Mouse (Mus musculus) CH12.LX (cell line): ENCODE data around the gene Ndufa7. TPM values are rescaled to one million over a fixed set of nuclear protein-coding genes. Genes with fewer than 3 reads are reported as not detected.

ENCODE experiments used
- DNase-seq: peaks from one replicate; pipeline ENCODE4 v3.0.0-alpha.2; 2013; ENCODE audit errors: extremely low read depth
- H3K27ac ChIP-seq: 2 replicates; pipeline ENCODE4 v1.5.1; 2012; ENCODE audit warnings: low read depth, mild to moderate bottlenecking, control low read depth, moderate library complexity; ENCODE audit not compliant: insufficient read depth
- H3K27me3 ChIP-seq: replicated peaks from 2 replicates; pipeline ENCODE3; 2012; ENCODE audit warnings: inconsistent platforms
- H3K36me3 ChIP-seq, 2 experiments: replicated peaks in 1 of 2; 2 replicates each; pipeline versions ENCODE3 to v1.6.1; 2012; ENCODE audit warnings: inconsistent platforms in 1 of 2, low read length in 1 of 2, mild to moderate bottlenecking in 1 of 2, mixed read lengths in 1 of 2, moderate library complexity in 1 of 2; ENCODE audit not compliant: control insufficient read depth in 1 of 2, insufficient read depth in 1 of 2
- H3K4me1 ChIP-seq, 2 experiments: 2 replicates each; pipeline ENCODE4 v1.6.1; 2012; ENCODE audit warnings: inconsistent platforms in 1 of 2, moderate library complexity in 1 of 2; ENCODE audit not compliant: insufficient read depth in 2 of 2, control insufficient read depth in 1 of 2
- H3K4me2 ChIP-seq: 2 replicates; pipeline ENCODE4 v1.6.1; 2012; ENCODE audit warnings: low read depth, mild to moderate bottlenecking, control low read depth; ENCODE audit not compliant: poor library complexity, insufficient read depth, severe bottlenecking
- H3K4me3 ChIP-seq, 3 experiments: fragments of 150-350 bp in 1 of 3; sonication (generic) in 1 of 3; replicated peaks in 1 of 3; 2 replicates each; pipeline versions ENCODE3 to v1.5.1; 2011 to 2012; ENCODE audit warnings: low read depth in 2 of 3, low read length in 2 of 3, mild to moderate bottlenecking in 2 of 3, moderate library complexity in 2 of 3, control low read depth in 1 of 3, improper control_type of control experiment in 1 of 3, inconsistent platforms in 1 of 3, mixed read lengths in 1 of 3; ENCODE audit not compliant: poor library complexity in 1 of 3
- H3K79me2 ChIP-seq: replicated peaks from 2 replicates; pipeline ENCODE4 v1.6.1; 2012; ENCODE audit warnings: mild to moderate bottlenecking, moderate library complexity; ENCODE audit not compliant: control insufficient read depth, poor library complexity, insufficient read depth, severe bottlenecking; ENCODE audit errors: extremely low read depth
- H3K9ac ChIP-seq: 2 replicates; pipeline ENCODE4 v1.6.1; 2012; ENCODE audit warnings: low read depth, mild to moderate bottlenecking, control low read depth, moderate library complexity; ENCODE audit not compliant: insufficient read depth
- H3K9me3 ChIP-seq: replicated peaks from 2 replicates; pipeline ENCODE3; 2012; ENCODE audit warnings: low read length, inconsistent platforms, mixed read lengths
- BHLHE40 ChIP-seq: IDR thresholded peaks from 2 replicates; pipeline ENCODE4 v1.6.1; 2011; ENCODE audit warnings: mild to moderate bottlenecking, low read depth, low read length, improper control_type of control experiment
- CHD1 ChIP-seq: IDR thresholded peaks from 2 replicates; pipeline ENCODE4 v1.6.1; 2012; ENCODE audit warnings: low read depth, low read length, improper control_type of control experiment, inconsistent platforms
- CHD2 ChIP-seq: IDR thresholded peaks from 2 replicates; pipeline ENCODE4 v1.6.1; 2011; ENCODE audit warnings: low read length, improper control_type of control experiment
- CTCF ChIP-seq, 2 experiments: IDR thresholded peaks in 1 of 2; conservative IDR thresholded peaks in 1 of 2; 2 replicates each; pipeline ENCODE4 v1.5.1; 2011 to 2012; ENCODE audit warnings: low read depth in 2 of 2, low read length in 2 of 2, improper control_type of control experiment in 1 of 2, inconsistent platforms in 1 of 2, mild to moderate bottlenecking in 1 of 2, moderate library complexity in 1 of 2
- E2F4 ChIP-seq: IDR thresholded peaks from 2 replicates; pipeline ENCODE4 v1.6.1; 2011; ENCODE audit warnings: low read depth, low read length, improper control_type of control experiment; ENCODE audit not compliant: insufficient replicate concordance
- ELF1 ChIP-seq: IDR thresholded peaks from 2 replicates; pipeline ENCODE4 v1.6.1; 2014; ENCODE audit warnings: low read depth, mild to moderate bottlenecking, inconsistent platforms, low read length, improper control_type of control experiment
- JUN ChIP-seq: IDR thresholded peaks from 2 replicates; pipeline ENCODE4 v1.6.1; 2011; ENCODE audit warnings: low read depth, mild to moderate bottlenecking, low read length, improper control_type of control experiment, moderate library complexity; ENCODE audit not compliant: insufficient read depth
- JUND ChIP-seq: conservative IDR thresholded peaks from 2 replicates; pipeline ENCODE4 v1.6.1; 2011; ENCODE audit warnings: low read depth, low read length, improper control_type of control experiment
- KAT2A ChIP-seq: IDR thresholded peaks from 2 replicates; pipeline ENCODE4 v1.6.1; 2012; ENCODE audit warnings: low read length, improper control_type of control experiment, inconsistent platforms; ENCODE audit not compliant: insufficient replicate concordance
- MAFK ChIP-seq: IDR thresholded peaks from 2 replicates; pipeline ENCODE4 v1.6.1; 2011; ENCODE audit warnings: low read length, improper control_type of control experiment; ENCODE audit not compliant: insufficient replicate concordance
- MAX ChIP-seq: IDR thresholded peaks from 2 replicates; pipeline ENCODE4 v1.6.1; 2011; ENCODE audit warnings: low read length, improper control_type of control experiment
- MAZ ChIP-seq: IDR thresholded peaks from 2 replicates; pipeline ENCODE4 v1.6.1; 2012; ENCODE audit warnings: low read depth, mild to moderate bottlenecking, inconsistent platforms, low read length, improper control_type of control experiment, moderate library complexity
- MEF2A ChIP-seq: IDR thresholded peaks from 2 replicates; pipeline ENCODE4 v1.6.1; 2014; ENCODE audit warnings: low read depth, mild to moderate bottlenecking, inconsistent platforms, low read length, improper control_type of control experiment, borderline replicate concordance
- MXI1 ChIP-seq: IDR thresholded peaks from 2 replicates; pipeline ENCODE4 v1.6.1; 2011; ENCODE audit warnings: mild to moderate bottlenecking, low read depth, low read length, improper control_type of control experiment
- NELFE ChIP-seq: IDR thresholded peaks from 2 replicates; pipeline ENCODE4 v1.6.1; 2011; ENCODE audit warnings: low read depth, low read length, improper control_type of control experiment
- PAX5 ChIP-seq: IDR thresholded peaks from 2 replicates; pipeline ENCODE4 v1.6.1; 2012; ENCODE audit warnings: low read length, inconsistent platforms, mixed read lengths
- POLR2A ChIP-seq: IDR thresholded peaks from 2 replicates; pipeline ENCODE4 v1.6.1; 2011; ENCODE audit warnings: low read depth, mild to moderate bottlenecking, improper control_type of control experiment, low read length
- POLR2AphosphoS2 ChIP-seq: IDR thresholded peaks from 2 replicates; pipeline ENCODE4 v1.6.1; 2011; ENCODE audit warnings: low read depth, low read length, improper control_type of control experiment
- RAD21 ChIP-seq: IDR thresholded peaks from 2 replicates; pipeline ENCODE4 v1.6.1; 2011; ENCODE audit warnings: low read depth, mild to moderate bottlenecking, low read length, improper control_type of control experiment, moderate library complexity
- SIN3A ChIP-seq: IDR thresholded peaks from 2 replicates; pipeline ENCODE4 v1.6.1; 2012; ENCODE audit warnings: low read length, improper control_type of control experiment, inconsistent platforms
- SMC3 ChIP-seq: IDR thresholded peaks from 2 replicates; pipeline ENCODE4 v1.6.1; 2011; ENCODE audit warnings: low read depth, low read length, improper control_type of control experiment
- TBP ChIP-seq: conservative IDR thresholded peaks from 2 replicates; pipeline ENCODE4 v1.6.1; 2011; ENCODE audit warnings: low read depth, low read length, improper control_type of control experiment
- TCF12 ChIP-seq: IDR thresholded peaks from 2 replicates; pipeline ENCODE4 v1.6.1; 2014; ENCODE audit warnings: low read depth, mild to moderate bottlenecking, inconsistent platforms, low read length, improper control_type of control experiment
- UBTF ChIP-seq: IDR thresholded peaks from 2 replicates; pipeline ENCODE4 v1.6.1; 2012; ENCODE audit warnings: low read depth, mild to moderate bottlenecking, inconsistent platforms, low read length, improper control_type of control experiment, moderate library complexity
- USF1 ChIP-seq: IDR thresholded peaks from 2 replicates; pipeline ENCODE4 v1.6.1; 2014; ENCODE audit warnings: low read depth, mild to moderate bottlenecking, inconsistent platforms, low read length, improper control_type of control experiment
- USF2 ChIP-seq: conservative IDR thresholded peaks from 2 replicates; pipeline ENCODE4 v1.6.1; 2011; ENCODE audit warnings: low read depth, low read length, improper control_type of control experiment
- ZC3H11A ChIP-seq: IDR thresholded peaks from 2 replicates; pipeline ENCODE4 v1.6.1; 2012; ENCODE audit warnings: low read depth, mild to moderate bottlenecking, inconsistent platforms, low read length, improper control_type of control experiment
- ZKSCAN1 ChIP-seq: IDR thresholded peaks from 2 replicates; pipeline ENCODE4 v1.6.1; 2012; ENCODE audit warnings: low read depth, inconsistent platforms, low read length, improper control_type of control experiment, borderline replicate concordance
- ZMIZ1 ChIP-seq: IDR thresholded peaks from 2 replicates; pipeline ENCODE4 v1.6.1; 2012; ENCODE audit warnings: low read depth, mild to moderate bottlenecking, inconsistent platforms, low read length, improper control_type of control experiment
- ZNF384 ChIP-seq: IDR thresholded peaks from 2 replicates; pipeline ENCODE4 v1.6.1; 2012; ENCODE audit warnings: low read depth, low read length, improper control_type of control experiment, inconsistent platforms
- dilution Hi-C: fragments of 300-500 bp; cut with MboI; formaldehyde crosslinking; loops from 2 replicates; pipeline ENCODE4 v1.14.3; 2020; ENCODE audit warnings: low sequenced_read_pairs; ENCODE audit not compliant: extremely low pct_unique_long_range_greater_than_20kb, extremely low pct_ligation_motif_present
- in situ Hi-C: fragments of 300-500 bp; cut with MboI; formaldehyde crosslinking; loops from 3 replicates; pipeline ENCODE4 v1.14.3; 2019; ENCODE audit warnings: low sequenced_read_pairs, low pct_ligation_motif_present, low pct_unique_long_range_greater_than_20kb, mixed read lengths
- polyA plus RNA-seq: library from polyadenylated mRNA; unstranded; fragments of >175 nt; gene quantifications from 2 replicates; pipeline ENCODE4 v1.2.1, GENCODE M21; 2012; ENCODE audit warnings: low read depth; ENCODE audit not compliant: insufficient read length
- total RNA-seq, 2 experiments: library from RNA; depleted of rRNA; stranded (reverse); fragments of 300-350 nt in 1 of 2; fragments of >200 nt in 1 of 2; gene quantifications; 2 replicates each; pipeline ENCODE4 v1.2.3; 2012 to 2014

Ndufa7 gene
- total and polyA plus RNA-seq, 3 experiments: 164 to 364 (median 194) TPM

GRCm38 (mm10) chr17:33857816-33858215 lies 33.4 kb downstream of the Ndufa7 start:
- H3K4me3 ChIP-seq: no peak overlapping the region
- TF ChIP-seq TBP: no peak
- TF ChIP-seq BHLHE40: no peak
- no peak for TF ChIP-seq MXI1
- TF ChIP-seq PAX5: no peak
- TF ChIP-seq KAT2A: no peak
- TF ChIP-seq ZMIZ1: no peak
- no peak for TF ChIP-seq JUND
- no peak for TF ChIP-seq USF1
- no peak for TF ChIP-seq ZNF384
- TF ChIP-seq TCF12: no peak
- no peak for TF ChIP-seq POLR2A
- no peak for TF ChIP-seq ZC3H11A
- TF ChIP-seq RAD21: no peak
- TF ChIP-seq NELFE: no peak
- TF ChIP-seq MAFK: no peak
- TF ChIP-seq CHD1: no peak
- TF ChIP-seq UBTF: no peak
- no peak for TF ChIP-seq E2F4
- dilution Hi-C loops: no loop called here
- H3K9ac ChIP-seq: no peak overlapping the region
- H3K27me3 ChIP-seq: no peaks in the 10 kb centered on the region
- no peaks in the 10 kb centered on the region for H3K36me3 ChIP-seq
- no peak overlapping the region for H3K27ac ChIP-seq
- in situ Hi-C loops: no loop called here
- H3K9me3 ChIP-seq: peaks cover 5% of the 10 kb centered on the region
- H3K4me1 ChIP-seq: no peaks in the 10 kb centered on the region
- DNase-seq: no peak
- no peaks in the 10 kb centered on the region for H3K79me2 ChIP-seq
- H3K4me2 ChIP-seq: no peak overlapping the region

DNA sequence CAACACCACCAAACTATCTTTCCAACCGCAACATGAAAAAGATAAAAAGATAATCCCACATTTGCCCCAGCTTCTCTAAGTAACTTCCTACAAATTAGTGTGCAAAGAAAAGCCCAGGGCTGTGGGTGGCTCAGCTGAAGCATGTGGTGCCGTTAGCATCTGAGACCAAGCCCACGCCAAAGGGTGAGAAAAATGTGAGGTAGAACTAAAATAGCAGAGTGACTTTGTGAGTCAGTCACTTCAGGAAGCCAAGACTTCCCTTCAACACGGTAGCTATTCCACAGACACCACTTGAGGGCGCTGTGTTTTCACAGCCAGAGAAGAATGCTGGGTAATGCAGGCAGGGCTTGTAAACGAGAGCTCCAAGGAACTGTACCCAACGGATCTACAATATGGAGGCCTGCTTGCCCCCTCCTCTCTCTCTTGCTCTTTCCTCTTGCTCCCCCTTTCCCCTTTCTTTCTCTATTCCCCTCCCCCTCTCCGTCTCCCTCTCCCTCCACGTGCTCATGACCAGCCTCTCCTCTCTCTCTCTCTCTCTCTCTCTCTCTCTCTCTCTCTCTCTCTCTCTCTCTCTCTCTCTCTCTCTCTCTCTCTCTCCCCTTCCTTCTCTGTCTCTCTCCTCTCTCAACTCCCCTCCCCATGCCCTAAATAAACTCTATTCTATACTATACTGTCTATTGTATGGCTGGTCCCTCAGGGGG lies 41.1 kb downstream of the Ndufa7 start:
- dilution Hi-C loops: no loop called here
- H3K4me3 ChIP-seq: no peak overlapping the region
- H3K36me3 ChIP-seq: peaks cover 0 to 5% of the 10 kb centered on the region in 2 experiments
- in situ Hi-C loops: no loop called here
- peak; percentile 85 for DNase-seq
- H3K9ac ChIP-seq: no peak overlapping the region
- peaks cover 0 to 6% of the 10 kb centered on the region in 2 experiments; a peak in 3 of 4 replicates for H3K4me1 ChIP-seq
- H3K4me2 ChIP-seq: 0 out of 2 replicates have a peak overlapping the region, but pooled peaks have one; percentile 18
- H3K79me2 ChIP-seq: no peaks in the 10 kb centered on the region
- H3K9me3 ChIP-seq: no peaks in the 10 kb centered on the region
- no peaks in the 10 kb centered on the region for H3K27me3 ChIP-seq
- H3K27ac ChIP-seq: no peak overlapping the region
- TF ChIP-seq MAZ (no peak), USF1 (no peak), RAD21 (peak; percentile 47), SIN3A (no peak), ZKSCAN1 (no peak), ELF1 (peak; percentile 65), CTCF (conservative IDR thresholded peaks at IDR 0.05 in 1 of 2, IDR thresholded peaks at IDR 0.05 in 1 of 2; ENCODE audit: low read depth in 2 of 2, low read length in 2 of 2) (peak; percentile 78 to 81), NELFE (no peak), CHD1 (no peak), MEF2A (peak; percentile 66; the same call in 1 of the 2 replicates), TCF12 (no peak), ZMIZ1 (no peak), MAFK (no peak), JUND (0 out of 2 replicates have a peak, but pooled peaks have one; percentile 21), SMC3 (peak; percentile 40), UBTF (no peak), ZNF384 (no peak), JUN (no peak), POLR2A (0 out of 2 replicates have a peak, but pooled peaks have one; percentile 17), USF2 (no peak), CHD2 (peak; percentile 55), KAT2A (no peak), TBP (no peak), POLR2AphosphoS2 (no peak), MXI1 (no peak), MAX (peak; percentile 67)
